Mouse (Mus musculus): ENCODE results near the gene Ms4a15. TPM values are rescaled to one million over a fixed set of nuclear protein-coding genes. Genes with fewer than 3 reads are reported as not detected.

Ms4a15 gene
- not detected in 2 replicates for total RNA-seq (2012; rRNA removed)
- total RNA-seq (2014; rRNA removed), result not detected in 2 replicates
- polyA plus RNA-seq (2012; ENCODE audit: insufficient read length, low read depth), result 0.37 TPM in 1 of 2 replicates, not detected in the other

DNA sequence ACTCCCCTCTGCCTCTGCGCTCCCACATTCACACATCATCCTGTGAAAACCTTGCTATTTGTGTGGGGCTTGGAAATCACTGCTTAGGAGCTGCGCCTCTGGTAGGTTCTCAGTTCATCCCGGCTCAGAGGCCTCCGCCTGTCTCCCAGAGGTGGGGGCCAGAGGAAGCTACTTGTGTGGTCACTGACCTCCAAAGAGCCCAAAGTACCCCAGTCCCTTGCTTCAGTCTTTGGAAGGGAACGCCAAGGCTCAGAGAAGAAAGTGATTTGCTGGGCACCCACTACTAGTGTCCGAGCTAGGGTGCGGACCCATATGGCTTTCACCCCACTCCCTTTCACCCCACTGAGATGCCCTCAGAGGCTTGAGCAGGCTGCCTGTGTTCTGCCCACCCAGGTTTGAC is at the start of gene Ms4a15:
Gene Ms4a15 (minus strand): TSS at position 101 of the 400 bp plus-strand sequence.
- in situ Hi-C loops (cut with MboI; ENCODE audit: low pct_ligation_motif_present, low pct_unique_long_range_greater_than_20kb, low sequenced_read_pairs) (no loop called here), dilution Hi-C loops (cut with MboI; ENCODE audit: extremely low pct_ligation_motif_present, extremely low pct_unique_long_range_greater_than_20kb, low sequenced_read_pairs) (no loop called here)

DNA sequence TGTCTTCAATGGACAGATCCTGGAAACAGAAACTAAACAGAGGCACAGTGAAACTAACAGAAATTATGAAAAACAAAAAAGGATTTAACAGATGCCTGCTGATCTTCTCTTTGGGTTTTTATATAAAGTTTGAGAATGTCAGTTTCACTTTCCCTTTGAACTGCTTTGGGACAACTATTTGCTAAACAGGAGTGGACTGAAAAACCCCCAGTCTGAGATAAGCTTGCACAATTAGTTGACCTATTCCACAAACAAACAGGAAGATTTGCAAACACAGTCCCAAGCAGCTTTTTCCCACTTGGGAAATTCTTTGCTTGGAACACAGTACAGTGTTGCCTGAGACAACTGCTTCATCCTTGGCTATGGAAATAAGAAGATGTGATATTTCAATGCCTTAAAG is 44.5 kb upstream of the Ms4a15 start:
- dilution Hi-C loops (cut with MboI; ENCODE audit: extremely low pct_ligation_motif_present, extremely low pct_unique_long_range_greater_than_20kb, low sequenced_read_pairs), result no loop called here
- H3K27ac ChIP-seq (ENCODE audit: insufficient read depth, low read depth), result no peak overlapping the region
- H3K79me2 ChIP-seq (replicated peaks; ENCODE audit: control insufficient read depth, extremely low read depth, insufficient read depth, poor library complexity, severe bottlenecking), result no peaks in the 10 kb centered on the region

More for the DNA sequence above, at the start of gene Ms4a15:
- no peak within 1 kb of the TSS for H3K9ac ChIP-seq (ENCODE audit: insufficient read depth, low read depth)
- H3K4me2 ChIP-seq (ENCODE audit: insufficient read depth, low read depth, poor library complexity, severe bottlenecking), result no peak within 1 kb of the TSS
- H3K79me2 ChIP-seq (replicated peaks; ENCODE audit: control insufficient read depth, extremely low read depth, insufficient read depth, poor library complexity, severe bottlenecking), result no peaks in the 10 kb centered on the region
- no peak for DNase-seq (ENCODE audit: extremely low read depth)
- no peak for TF ChIP-seq ELF1 (IDR thresholded peaks at IDR 0.05; ENCODE audit: low read depth, low read length)
- no peak for TF ChIP-seq NRF1 (IDR thresholded peaks at IDR 0.05; ENCODE audit: low read depth, low read length)
- TF ChIP-seq ZKSCAN1 (IDR thresholded peaks at IDR 0.05; ENCODE audit: borderline replicate concordance, low read depth, low read length), result no peak
- TF ChIP-seq MAX (IDR thresholded peaks at IDR 0.05; ENCODE audit: low read length), result no peak
- TF ChIP-seq JUND (conservative IDR thresholded peaks at IDR 0.05; ENCODE audit: low read depth, low read length), result no peak
- TF ChIP-seq CHD1 (IDR thresholded peaks at IDR 0.05; ENCODE audit: low read depth, low read length), result no peak
- no peak for TF ChIP-seq MXI1 (IDR thresholded peaks at IDR 0.05; ENCODE audit: low read depth, low read length)
- TF ChIP-seq ZMIZ1 (IDR thresholded peaks at IDR 0.05; ENCODE audit: low read depth, low read length), result no peak
- no peak for TF ChIP-seq POLR2A (IDR thresholded peaks at IDR 0.05; ENCODE audit: low read depth, low read length)
- TF ChIP-seq JUN (IDR thresholded peaks at IDR 0.05; ENCODE audit: insufficient read depth, low read depth, low read length), result no peak
- TF ChIP-seq PAX5 (IDR thresholded peaks at IDR 0.05; ENCODE audit: low read length), result no peak
- peaks cover 0 to 29% of the 10 kb centered on the region in 2 experiments; a peak in 2 of 4 replicates for H3K4me1 ChIP-seq (ENCODE audit: control insufficient read depth in 1 of 2, insufficient read depth in 2 of 2)
- no peaks in the 10 kb centered on the region for H3K9me3 ChIP-seq (replicated peaks; ENCODE audit: low read length)
- H3K36me3 ChIP-seq (replicated peaks in 1 of 2; ENCODE audit: control insufficient read depth in 1 of 2, insufficient read depth in 1 of 2, low read length in 1 of 2), result no peaks in the 10 kb centered on the region
- H3K27ac ChIP-seq (ENCODE audit: insufficient read depth, low read depth), result no peak within 1 kb of the TSS
- peaks cover 2% of the 10 kb centered on the region for H3K27me3 ChIP-seq (replicated peaks)
- H3K4me3 ChIP-seq (replicated peaks in 1 of 3; ENCODE audit: low read depth in 2 of 3, low read length in 2 of 3, poor library complexity in 1 of 3), result no peak within 1 kb of the TSS

More for the DNA sequence above, 44.5 kb upstream of the Ms4a15 start:
- no peak for TF ChIP-seq MXI1 (IDR thresholded peaks at IDR 0.05; ENCODE audit: low read depth, low read length)
- TF ChIP-seq PAX5 (IDR thresholded peaks at IDR 0.05; ENCODE audit: low read length), result no peak
- TF ChIP-seq JUND (conservative IDR thresholded peaks at IDR 0.05; ENCODE audit: low read depth, low read length), result no peak
- TF ChIP-seq CTCF (conservative IDR thresholded peaks at IDR 0.05 in 1 of 2, IDR thresholded peaks at IDR 0.05 in 1 of 2; ENCODE audit: low read depth in 2 of 2, low read length in 2 of 2), result no peak
- TF ChIP-seq ZC3H11A (IDR thresholded peaks at IDR 0.05; ENCODE audit: low read depth, low read length), result no peak
- no peak for TF ChIP-seq RCOR1 (conservative IDR thresholded peaks at IDR 0.05; ENCODE audit: low read depth, low read length)
- no peak for TF ChIP-seq GABPA (IDR thresholded peaks at IDR 0.05; ENCODE audit: insufficient replicate concordance, low read depth, low read length)
- no peak for TF ChIP-seq MYC (IDR thresholded peaks at IDR 0.05; ENCODE audit: low read depth, low read length)
- no peak for TF ChIP-seq MEF2A (IDR thresholded peaks at IDR 0.05; ENCODE audit: borderline replicate concordance, low read depth, low read length)
- TF ChIP-seq UBTF (IDR thresholded peaks at IDR 0.05; ENCODE audit: low read depth, low read length), result no peak
- no peak for TF ChIP-seq KAT2A (IDR thresholded peaks at IDR 0.05; ENCODE audit: insufficient replicate concordance, low read length)
- no peak for TF ChIP-seq ETS1 (conservative IDR thresholded peaks at IDR 0.05; ENCODE audit: low read depth, low read length)
- no peak for TF ChIP-seq SMC3 (IDR thresholded peaks at IDR 0.05; ENCODE audit: low read depth, low read length)
- no peak for TF ChIP-seq IRF4 (IDR thresholded peaks at IDR 0.05; ENCODE audit: low read depth, low read length)
- TF ChIP-seq CHD1 (IDR thresholded peaks at IDR 0.05; ENCODE audit: low read depth, low read length), result no peak
- TF ChIP-seq USF1 (IDR thresholded peaks at IDR 0.05; ENCODE audit: low read depth, low read length), result no peak
- no peak for TF ChIP-seq E2F4 (IDR thresholded peaks at IDR 0.05; ENCODE audit: insufficient replicate concordance, low read depth, low read length)
- TF ChIP-seq BHLHE40 (IDR thresholded peaks at IDR 0.05; ENCODE audit: low read depth, low read length), result no peak
- no peak overlapping the region for H3K9ac ChIP-seq (ENCODE audit: insufficient read depth, low read depth)
- H3K9me3 ChIP-seq (replicated peaks; ENCODE audit: low read length), result no peaks in the 10 kb centered on the region
- no peak overlapping the region for H3K4me3 ChIP-seq (replicated peaks in 1 of 3; ENCODE audit: low read depth in 2 of 3, low read length in 2 of 3, poor library complexity in 1 of 3)
- H3K4me1 ChIP-seq (ENCODE audit: control insufficient read depth in 1 of 2, insufficient read depth in 2 of 2), result no peaks in the 10 kb centered on the region; a peak in 1 of 4 replicates
- H3K4me2 ChIP-seq (ENCODE audit: insufficient read depth, low read depth, poor library complexity, severe bottlenecking), result no peak overlapping the region
- in situ Hi-C loops (cut with MboI; ENCODE audit: low pct_ligation_motif_present, low pct_unique_long_range_greater_than_20kb, low sequenced_read_pairs), result loop anchor here (25.0 kb wide), 1 partner anchor 575 kb away; the partner anchor contains the start of genes Ms4a2 and Ms4a6d
- H3K27me3 ChIP-seq (replicated peaks), result no peaks in the 10 kb centered on the region
- H3K36me3 ChIP-seq (replicated peaks in 1 of 2; ENCODE audit: control insufficient read depth in 1 of 2, insufficient read depth in 1 of 2, low read length in 1 of 2), result no peaks in the 10 kb centered on the region
- no peak for DNase-seq (ENCODE audit: extremely low read depth)

All from CH12.LX (cell line).